Mouse (Mus musculus): ENCODE data around the gene Ddo.

- TF ChIP-seq CTCF (IDR thresholded peaks at IDR 0.05; ENCODE audit: borderline replicate concordance, insufficient read depth, low read depth, low read length) (no peak), POLR2A (IDR thresholded peaks at IDR 0.05; ENCODE audit: borderline replicate concordance, insufficient read depth, low read length) (no peak)
These were observed 100.4 kb downstream of the Ddo start for GRCm38 (mm10) chr10:40730200-40730599.

All from cerebellum, adult 2 months (tissue).